Mouse (Mus musculus) ES-E14 (cell line): ENCODE measurements at regions not wholly inside any gene's neighbourhood (a gene's known extent, or its start where the extent isn't known, plus 50 kb on each side); places are given as distances from the start of the nearest gene placed in this dataset.

Experiments used
- DNase-seq: peaks from one replicate; pipeline ENCODE4 v3.0.0-alpha.2; 2013; ENCODE audit warnings: low read depth, low spot score
- H3K27ac ChIP-seq: 2 replicates; pipeline ENCODE4 v1.5.1; 2012; ENCODE audit warnings: low read depth, mild to moderate bottlenecking, low read length, moderate library complexity, mixed read lengths; ENCODE audit not compliant: poor library complexity, insufficient read depth, severe bottlenecking
- H3K36me3 ChIP-seq: 2 replicates; pipeline ENCODE4 v1.6.1; 2012; ENCODE audit warnings: mild to moderate bottlenecking, low read length, moderate library complexity, mixed read lengths; ENCODE audit not compliant: control insufficient read depth, poor library complexity, insufficient read depth, severe bottlenecking
- H3K4me1 ChIP-seq, 2 experiments: fragments of 150-350 bp in 1 of 2; sonication (generic) in 1 of 2; 2 replicates each; pipeline ENCODE4 v1.6.1; 2012; ENCODE audit warnings: low read length in 2 of 2, mild to moderate bottlenecking in 1 of 2, mixed read lengths in 1 of 2; ENCODE audit not compliant: control insufficient read depth in 2 of 2, insufficient read depth in 2 of 2, poor library complexity in 1 of 2
- H3K4me3 ChIP-seq, 2 experiments: fragments of 150-350 bp in 1 of 2; sonication (generic) in 1 of 2; 2 replicates each; pipeline ENCODE4 v1.5.1; 2012; ENCODE audit warnings: low read length in 2 of 2, low read depth in 1 of 2, mild to moderate bottlenecking in 1 of 2, mixed read lengths in 1 of 2; ENCODE audit not compliant: insufficient read depth in 1 of 2, poor library complexity in 1 of 2, severe bottlenecking in 1 of 2
- H3K9ac ChIP-seq: 2 replicates; pipeline ENCODE4 v1.6.1; 2012; ENCODE audit warnings: low read depth, mild to moderate bottlenecking, low read length, mixed read lengths; ENCODE audit not compliant: poor library complexity, insufficient read depth, severe bottlenecking
- H3K9me3 ChIP-seq: fragments of 150-350 bp; sonication (generic); 2 replicates; pipeline ENCODE4 v1.6.1; 2012; ENCODE audit warnings: low read depth, mild to moderate bottlenecking, low read length; ENCODE audit not compliant: control insufficient read depth, insufficient read depth
- CHD2 ChIP-seq: IDR thresholded peaks from 2 replicates; pipeline ENCODE4 v1.6.1; 2014; ENCODE audit warnings: mild to moderate bottlenecking, low read depth, low read length, inconsistent platforms
- HCFC1 ChIP-seq: IDR thresholded peaks from 2 replicates; pipeline ENCODE4 v1.6.1; 2012; ENCODE audit warnings: low read length, inconsistent platforms, borderline replicate concordance; ENCODE audit not compliant: insufficient read depth
- MAFK ChIP-seq: IDR thresholded peaks from 2 replicates; pipeline ENCODE4 v1.6.1; 2014; ENCODE audit warnings: mild to moderate bottlenecking, low read depth, low read length, inconsistent platforms; ENCODE audit not compliant: insufficient read depth
- ZC3H11A ChIP-seq: IDR thresholded peaks from 2 replicates; pipeline ENCODE4 v1.6.1; 2012; ENCODE audit warnings: low read depth, mild to moderate bottlenecking, inconsistent platforms, low read length, borderline replicate concordance
- ZNF384 ChIP-seq: IDR thresholded peaks from 2 replicates; pipeline ENCODE4 v1.6.1; 2012; ENCODE audit warnings: low read depth, low read length, inconsistent platforms
- in situ Hi-C, 2 experiments: fragments of 600-800 bp; cut with MboI; formaldehyde crosslinking; loops; one replicate each; pipeline ENCODE4 v1.15.1; 2025; ENCODE audit warnings: low sequenced_read_pairs in 2 of 2, inconsistent platforms in 1 of 2; ENCODE audit not compliant: unreplicated experiment in 2 of 2

DNA sequence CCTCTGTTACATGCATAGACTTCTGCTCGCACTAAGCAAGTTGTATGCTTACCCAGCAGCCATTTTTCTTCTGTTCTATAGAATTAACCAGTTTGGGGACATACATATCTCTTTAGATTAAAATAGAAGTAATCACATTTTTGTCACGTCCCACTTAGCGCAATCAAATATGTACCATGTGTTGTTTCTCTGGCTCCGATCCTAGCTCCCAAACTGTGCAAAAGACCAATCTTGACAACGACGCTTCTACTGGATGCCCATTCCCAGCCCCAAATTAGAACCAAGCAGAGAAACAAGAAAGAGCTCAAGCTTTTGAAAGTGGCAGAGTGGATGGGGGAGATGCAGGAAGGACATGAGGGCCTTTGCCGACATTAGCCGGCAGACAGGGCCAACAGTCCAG lies 63.5 kb upstream of the Ift57 start:
- no peak overlapping the region for H3K9ac ChIP-seq
- in situ Hi-C loops = no loop called here
- H3K4me3 ChIP-seq = no peak overlapping the region
- no peaks in the 10 kb centered on the region for H3K9me3 ChIP-seq
- no peak for TF ChIP-seq ZNF384
- TF ChIP-seq HCFC1 = no peak
- TF ChIP-seq CHD2 = no peak
- H3K27ac ChIP-seq = no peak overlapping the region
- no peak for DNase-seq
- no peaks in the 10 kb centered on the region for H3K36me3 ChIP-seq
- no peaks in the 10 kb centered on the region for H3K4me1 ChIP-seq

GRCm38 (mm10) chr16:49636467-49636866 lies 62.6 kb upstream of the Ift57 start:
- TF ChIP-seq MAFK (no peak), ZC3H11A (no peak), ZNF384 (no peak), HCFC1 (no peak), CHD2 (no peak)
- H3K4me3 ChIP-seq = no peak overlapping the region
- in situ Hi-C loops = no loop called here
- no peaks in the 10 kb centered on the region for H3K36me3 ChIP-seq
- no peak overlapping the region for H3K9ac ChIP-seq
- no peaks in the 10 kb centered on the region for H3K9me3 ChIP-seq
- no peak for DNase-seq
- H3K4me1 ChIP-seq = no peaks in the 10 kb centered on the region
- no peak overlapping the region for H3K27ac ChIP-seq

GRCm38 (mm10) chr16:49642696-49643095 lies 56.3 kb upstream of the Ift57 start:
- Histone ChIP-seq H3K9ac (no peak overlapping the region), H3K9me3 (no peaks in the 10 kb centered on the region), H3K4me1 (no peaks in the 10 kb centered on the region), H3K4me3 (no peak overlapping the region), H3K27ac (no peak overlapping the region), H3K36me3 (no peaks in the 10 kb centered on the region)
- no peak for DNase-seq
- in situ Hi-C loops = no loop called here
- TF ChIP-seq ZNF384 (no peak), CHD2 (no peak), HCFC1 (no peak), ZC3H11A (no peak), MAFK (no peak)

GRCm38 (mm10) chr16:49644416-49644815 lies 54.6 kb upstream of the Ift57 start:
- no peak for DNase-seq
- in situ Hi-C loops = no loop called here

DNA sequence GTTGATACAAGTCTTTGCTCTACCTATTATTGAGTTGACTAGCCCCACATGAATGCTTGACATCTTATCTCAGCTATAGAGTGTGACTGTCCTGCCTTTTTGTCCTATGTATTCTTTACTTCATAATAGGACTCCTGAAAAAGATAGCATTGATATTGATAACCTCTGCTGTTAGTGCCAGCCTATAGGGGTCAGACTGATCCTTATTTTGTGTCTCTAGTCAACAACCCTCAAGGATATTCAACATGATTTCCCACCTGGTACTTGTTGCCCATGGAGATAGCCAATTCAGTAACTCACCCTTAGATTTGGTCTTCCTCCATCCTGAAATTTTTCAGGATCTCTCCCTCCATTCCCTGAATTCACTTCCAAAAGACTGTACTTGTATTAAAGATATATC lies 52.6 kb upstream of the Ift57 start:
- H3K36me3 ChIP-seq = no peaks in the 10 kb centered on the region
- in situ Hi-C loops = no loop called here
- no peak overlapping the region for H3K4me3 ChIP-seq
- H3K27ac ChIP-seq = no peak overlapping the region
- no peaks in the 10 kb centered on the region for H3K9me3 ChIP-seq
- H3K9ac ChIP-seq = no peak overlapping the region
- TF ChIP-seq ZC3H11A = no peak
- TF ChIP-seq MAFK = no peak
- TF ChIP-seq ZNF384 = no peak
- TF ChIP-seq HCFC1 = no peak
- TF ChIP-seq CHD2 = no peak
- H3K4me1 ChIP-seq = no peaks in the 10 kb centered on the region
- DNase-seq = no peak

More at GRCm38 (mm10) chr16:49644416-49644815, 54.6 kb upstream of the Ift57 start:
- Histone ChIP-seq H3K9me3 (no peaks in the 10 kb centered on the region), H3K4me3 (no peak overlapping the region), H3K36me3 (no peaks in the 10 kb centered on the region), H3K4me1 (no peaks in the 10 kb centered on the region), H3K9ac (no peak overlapping the region), H3K27ac (no peak overlapping the region)
- TF ChIP-seq MAFK (no peak), CHD2 (no peak), ZNF384 (no peak), HCFC1 (no peak), ZC3H11A (no peak)
